Mouse (Mus musculus) testis, postnatal 14 days (tissue): Measurements from ENCODE around the gene Rilpl1.

Experiments used
- DNase-seq: peaks from one replicate; pipeline ENCODE4 v3.0.0; 2021; ENCODE audit warnings: low spot score

Rilpl1 gene

DNA sequence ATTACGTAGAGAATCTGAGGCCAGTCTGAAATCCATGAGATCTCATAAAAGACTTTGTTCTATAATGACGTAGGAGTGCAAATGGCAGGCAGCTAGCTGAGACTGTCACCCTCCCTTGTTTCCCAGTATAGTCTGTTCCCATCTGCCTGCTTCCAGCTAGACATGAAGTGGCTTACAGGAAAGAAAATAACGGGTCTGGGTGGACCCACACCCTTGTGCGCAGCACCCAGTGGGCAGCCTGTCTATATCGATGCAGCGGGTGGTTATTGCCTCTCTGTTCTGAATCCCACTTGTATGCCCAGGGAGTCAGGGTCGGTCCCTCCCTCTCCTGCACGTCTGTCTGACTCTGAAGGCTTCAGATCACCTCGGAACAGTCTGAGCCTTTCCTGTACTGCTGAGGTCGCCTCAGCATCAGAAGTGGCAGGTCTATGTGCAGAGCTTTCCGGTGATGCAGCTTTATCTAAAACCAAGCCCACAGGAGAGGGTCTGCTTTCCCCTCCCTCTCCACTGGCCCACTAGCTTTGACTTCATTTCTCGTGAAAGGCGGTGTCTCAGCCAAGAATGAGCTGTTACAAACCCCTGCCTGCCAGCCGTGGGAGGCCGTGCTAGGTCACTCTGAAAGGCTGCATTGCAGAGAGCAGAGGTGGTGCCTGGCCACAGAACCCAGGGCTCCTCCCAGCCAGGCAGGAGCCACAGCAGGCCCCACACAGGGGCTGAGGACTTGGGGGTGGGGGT is 78.5 kb downstream of the Rilpl1 start:
- DNase-seq, result peak; percentile 62

DNA sequence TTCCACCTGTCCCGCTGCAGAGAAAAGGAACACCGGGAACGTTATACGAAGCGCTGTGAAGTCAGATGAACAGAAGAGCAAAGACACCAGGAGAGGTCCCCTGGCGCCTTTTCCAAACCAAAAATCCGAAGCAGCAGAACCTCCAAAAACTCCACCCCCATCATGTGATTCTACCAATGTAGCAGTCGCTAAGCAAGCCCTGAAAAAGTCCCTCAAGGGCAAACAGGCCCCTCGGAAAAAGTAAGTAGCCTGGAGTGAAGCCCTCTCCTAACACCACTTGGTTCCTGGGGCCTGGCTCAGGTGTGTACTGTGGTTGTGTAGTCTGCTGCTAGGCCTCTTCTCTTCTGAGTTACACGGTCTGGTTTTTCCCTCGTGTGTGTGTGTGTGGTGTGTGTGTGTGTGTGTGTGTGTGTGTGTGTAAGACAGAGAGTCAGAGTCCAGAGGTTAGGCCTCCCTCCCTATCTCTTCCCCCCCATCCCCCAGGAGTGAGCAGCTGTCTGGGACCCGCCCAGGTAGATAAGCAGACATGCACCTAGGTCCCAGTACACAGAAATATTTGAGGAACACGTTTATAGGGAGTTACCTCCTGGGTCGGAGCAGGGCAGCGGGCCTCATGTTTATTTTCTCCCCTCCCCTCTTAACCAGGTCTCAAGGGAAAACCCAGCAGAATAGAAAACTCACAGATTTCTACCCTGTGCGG is 80.4 kb downstream of the Rilpl1 start:
- no peak for DNase-seq

DNA sequence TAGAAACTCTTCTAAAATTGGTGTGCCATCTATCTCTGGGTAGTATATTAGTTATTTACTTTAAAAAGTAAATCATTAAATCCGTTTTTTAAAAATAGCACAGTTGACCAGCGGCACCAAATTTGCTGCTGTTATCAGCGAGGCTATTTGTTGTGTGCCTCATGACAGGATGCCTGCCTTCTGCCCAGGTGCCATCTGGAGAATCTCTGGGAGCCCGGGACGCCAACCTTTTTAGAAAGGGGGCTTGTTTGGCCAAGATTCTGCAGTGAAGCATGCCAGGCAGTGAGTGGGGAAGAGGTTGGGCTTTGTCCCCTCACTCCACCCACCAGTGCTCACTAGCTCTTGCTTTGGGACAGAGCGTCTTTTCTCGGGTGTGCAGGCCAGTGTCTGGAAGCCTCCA is 81.1 kb downstream of the Rilpl1 start:
- DNase-seq, result no peak

DNA sequence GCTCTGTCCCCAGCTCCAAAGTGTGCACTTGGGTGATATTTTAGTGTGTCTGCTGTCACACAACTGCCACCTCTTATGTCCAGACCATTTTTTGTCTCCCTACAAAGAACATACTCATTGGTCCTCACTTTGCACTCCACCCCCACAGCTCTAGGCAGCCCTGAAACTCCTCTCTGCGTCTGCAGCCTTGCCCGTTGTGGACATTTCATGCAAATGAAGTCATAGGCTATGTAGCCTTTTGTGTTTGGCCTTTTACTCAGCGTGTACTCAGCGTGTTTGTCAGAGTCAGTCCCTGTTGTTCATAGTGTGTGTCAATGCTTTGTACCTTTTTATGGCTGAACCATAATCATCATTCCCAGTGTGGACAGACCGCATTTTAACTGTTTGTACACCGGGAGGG is 81.7 kb downstream of the Rilpl1 start:
- DNase-seq, result no peak

DNA sequence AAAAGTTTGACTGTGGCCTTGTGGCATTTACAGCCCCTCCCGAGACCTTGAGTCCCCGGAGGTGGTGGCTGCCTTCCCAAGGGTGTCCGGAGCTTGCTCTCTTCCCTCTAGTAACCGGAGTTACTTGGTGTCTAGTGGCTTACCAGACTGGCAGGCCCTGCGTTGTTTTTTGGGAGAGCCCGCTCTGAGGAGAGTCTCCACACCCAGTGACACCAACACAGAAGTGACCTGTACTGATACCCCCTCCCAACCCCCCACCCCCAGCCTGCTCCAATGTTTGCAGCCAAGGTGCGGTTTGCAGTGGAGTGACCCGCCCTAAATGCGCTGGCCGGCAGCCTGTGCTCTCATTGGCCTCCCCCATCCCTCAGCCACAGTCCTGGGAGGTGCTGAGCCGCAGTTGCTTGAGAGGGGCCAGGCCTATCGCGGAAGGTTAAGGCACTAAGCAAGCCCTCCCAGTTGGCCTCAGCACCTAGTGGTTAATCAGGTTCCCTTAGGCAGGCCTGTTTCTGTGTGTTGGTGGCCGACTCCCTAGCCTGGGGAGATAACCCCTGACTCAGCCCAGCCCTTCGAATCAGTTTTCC is 84.8 kb downstream of the Rilpl1 start:
- peak; percentile 67 for DNase-seq

DNA sequence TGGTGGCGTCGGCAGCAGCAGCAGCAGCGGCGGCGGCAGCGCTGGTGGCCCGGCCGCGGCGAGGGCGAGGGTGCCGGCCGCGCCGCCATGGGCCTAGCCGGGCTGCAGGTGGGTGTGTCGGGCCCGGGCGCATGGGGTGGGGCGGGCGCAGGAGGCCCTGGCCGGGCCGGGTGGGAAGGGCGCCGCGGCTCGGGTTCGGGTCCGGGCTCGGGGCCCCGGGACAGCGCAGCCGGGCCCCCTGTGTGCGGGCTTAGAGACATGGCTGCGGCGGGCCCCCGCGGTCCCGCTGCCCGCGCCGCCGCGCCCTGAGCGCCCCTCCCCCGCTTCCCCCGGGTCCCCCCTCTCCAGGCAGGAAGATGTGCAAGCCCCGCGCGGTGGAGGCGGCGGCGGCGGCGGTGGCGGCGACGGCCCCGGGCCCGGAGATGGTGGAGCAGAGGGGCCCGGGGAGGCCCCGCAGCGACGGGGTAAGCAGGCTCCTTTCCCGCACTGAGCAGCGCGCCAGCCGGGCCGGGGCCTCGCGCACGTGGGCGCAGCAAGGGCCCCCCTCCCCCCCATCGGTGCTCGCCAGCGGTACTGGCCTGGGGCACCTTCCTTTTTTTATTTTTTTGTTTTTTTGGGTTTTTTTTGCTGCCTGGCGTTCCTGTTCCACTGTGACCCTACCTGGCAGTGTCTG is 85.4 kb downstream of the Rilpl1 start:
- peak; percentile 49 for DNase-seq

DNA sequence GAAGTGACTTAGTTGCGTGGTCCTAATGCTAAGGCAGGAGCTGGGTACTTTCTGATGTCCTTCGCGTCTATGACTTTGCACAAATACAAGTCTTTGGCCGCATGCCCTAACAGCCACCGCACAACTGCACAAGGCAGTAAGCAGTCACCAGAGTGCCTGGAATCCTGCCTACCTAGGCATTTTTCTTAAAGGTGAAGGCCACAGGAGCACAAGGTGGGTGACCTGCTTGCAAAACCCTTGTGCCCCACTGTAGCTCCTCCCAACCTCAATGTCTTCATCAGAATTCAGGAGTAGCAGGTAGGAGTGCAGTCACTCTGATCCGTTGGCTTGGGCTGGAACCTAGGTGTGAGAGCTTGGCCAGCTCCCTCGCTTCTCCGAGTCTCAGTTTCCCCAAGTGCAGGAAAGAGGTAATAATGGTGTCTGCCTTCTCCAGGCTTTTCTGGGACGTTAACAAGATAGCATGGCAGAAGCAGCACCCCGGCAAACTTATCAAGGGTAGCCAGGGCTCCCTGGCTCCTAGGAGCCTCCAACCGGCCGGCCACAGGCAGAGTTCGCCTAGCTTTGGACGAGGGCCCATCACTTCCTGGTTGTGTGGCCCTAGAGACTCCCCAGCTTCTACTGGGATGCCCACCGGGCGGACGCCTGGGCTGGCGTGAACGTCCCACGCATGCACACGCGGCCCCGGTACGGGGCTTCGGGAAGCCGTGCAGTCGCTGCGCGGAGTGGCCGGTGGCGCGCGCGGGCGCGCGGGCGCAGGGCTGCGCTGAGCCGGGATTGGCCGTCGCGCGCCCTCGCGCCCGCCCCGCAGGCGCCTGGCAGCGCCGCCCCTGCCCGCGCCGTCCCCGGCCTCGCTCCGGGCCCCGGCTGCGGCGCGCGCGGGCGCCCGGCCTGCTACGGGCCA is 86.3 kb downstream of the Rilpl1 start:
- peak; percentile 71 for DNase-seq

DNA sequence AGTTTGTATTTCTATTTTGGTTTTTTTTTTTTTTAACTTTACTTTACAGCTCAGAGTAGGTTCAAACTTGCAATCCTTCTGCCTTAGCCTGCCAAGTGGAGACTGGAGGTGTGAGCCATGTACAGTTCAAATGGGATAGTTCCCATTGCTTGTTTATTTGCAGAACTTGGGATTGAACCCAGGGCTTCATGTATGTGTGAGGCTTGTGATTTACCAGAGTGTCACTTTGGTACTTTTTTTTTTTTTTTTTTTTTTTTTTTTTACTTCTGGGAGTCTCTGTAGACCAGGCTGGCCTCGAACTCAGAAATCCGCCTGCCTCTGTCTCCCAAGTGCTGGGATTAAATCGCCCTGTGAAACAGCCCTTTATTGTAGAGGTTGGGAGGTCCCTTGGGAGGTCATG is 87.0 kb downstream of the Rilpl1 start:
- DNase-seq, result no peak
